Mouse (Mus musculus) B cell, adult 2 months (primary cell): ENCODE data around the gene Cdc42ep1.
A peak's percentile ranks its signal among the peaks of the same experiment; 100 is the strongest.
"Not testable (repeated sequence)": the region's sequence is repeated elsewhere in the genome, so short reads cannot be mapped to it uniquely, and the experiment has no call there.

ENCODE experiments used
- DNase-seq, 2 experiments: peaks; one replicate each; pipeline ENCODE4 v3.0.0; 2022

Gene Cdc42ep1

DNA sequence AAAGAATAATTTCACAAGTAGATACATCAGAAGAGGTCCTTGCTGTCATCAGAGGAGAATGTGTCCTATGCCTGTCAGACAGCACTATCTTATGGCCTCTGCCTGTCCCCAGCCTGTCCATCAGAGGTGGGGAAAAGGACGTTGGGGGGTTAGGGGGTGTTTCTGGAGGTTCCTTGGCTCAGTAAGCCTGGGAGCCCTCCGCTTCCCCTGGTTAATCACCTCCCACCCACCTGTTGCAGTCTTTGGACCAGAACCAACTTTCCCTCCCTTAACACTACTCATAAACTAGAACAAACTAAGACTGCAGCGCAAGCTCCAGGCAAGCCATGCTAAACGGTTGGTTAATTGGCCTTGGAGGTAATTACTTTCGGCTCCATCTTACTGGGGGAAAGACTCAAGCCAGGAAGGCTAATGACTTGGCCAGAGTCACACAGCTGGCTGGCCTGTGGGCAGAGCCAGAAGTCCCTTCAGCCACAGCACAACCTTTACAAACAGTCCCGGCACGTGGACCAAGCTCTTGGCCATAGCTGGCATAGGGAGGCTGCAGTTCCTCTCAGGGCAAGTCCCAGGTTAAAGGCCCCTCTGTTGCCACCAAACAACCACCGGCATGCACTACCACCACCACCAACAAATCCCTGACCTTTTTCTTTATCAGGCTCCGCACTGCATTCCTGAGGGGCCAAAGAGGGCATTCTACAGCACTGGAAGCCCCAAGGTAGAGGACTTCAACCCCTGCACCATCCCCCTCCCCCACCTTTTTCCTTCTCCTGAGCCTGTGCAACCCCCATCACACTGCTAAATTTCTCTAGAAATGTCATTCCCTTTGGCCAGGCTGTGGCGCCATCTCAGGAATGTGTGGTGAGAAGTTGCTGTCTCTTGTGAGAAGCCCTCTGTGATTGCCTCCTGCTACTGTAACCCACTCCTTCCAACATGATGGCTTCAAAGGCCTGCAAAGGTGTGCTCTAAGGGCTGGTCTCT lies 11.4 kb upstream of the Cdc42ep1 start:
- DNase-seq: no peak

DNA sequence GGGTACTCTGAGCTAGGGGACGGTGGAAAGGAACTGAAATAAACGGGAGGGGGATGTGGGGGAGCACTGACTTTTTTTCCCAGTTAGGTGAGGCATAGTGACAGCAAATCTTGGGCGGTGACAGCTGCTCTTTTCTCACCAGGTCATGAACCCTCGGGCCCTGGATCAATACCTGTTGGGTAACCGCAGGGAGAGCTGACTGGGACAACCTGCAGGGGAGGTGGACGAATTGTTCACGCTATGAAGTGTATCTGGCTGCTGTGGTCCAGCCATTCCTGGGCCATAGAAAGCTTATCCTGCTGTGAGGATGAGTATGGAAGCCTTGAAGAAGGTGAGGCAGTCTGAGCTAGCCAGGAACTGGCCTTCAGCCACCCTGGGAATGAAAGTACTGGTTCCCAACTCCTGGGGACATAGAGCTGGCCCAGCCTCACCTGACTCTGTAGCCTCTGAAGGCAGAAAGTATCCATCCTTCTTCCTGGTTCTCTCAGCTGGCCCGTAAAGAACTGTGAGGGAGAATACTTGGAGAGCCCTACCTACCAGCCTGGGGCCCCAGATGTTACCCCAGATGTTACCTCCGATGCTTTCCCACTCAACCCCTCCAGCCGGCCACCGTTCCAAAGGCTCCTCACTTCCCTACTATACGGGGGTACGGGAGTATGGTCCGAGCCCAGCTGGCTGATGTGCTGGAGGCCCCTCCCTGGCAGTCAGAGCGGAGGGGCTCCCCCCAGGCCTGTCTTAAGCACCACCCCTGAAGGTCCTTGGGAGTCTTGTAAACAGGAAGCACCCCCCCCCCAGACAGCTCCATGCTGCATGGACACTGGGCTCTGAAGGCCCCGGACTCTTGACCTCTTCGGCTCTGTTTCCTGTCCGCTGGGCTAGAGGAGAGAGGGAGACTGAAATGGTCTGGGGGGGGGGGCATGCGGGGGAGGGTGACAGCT lies 10.4 kb upstream of the Cdc42ep1 start:
- DNase-seq: no peak

- no peak for DNase-seq
Measured at GRCm38 (mm10) chr15:78832701-78833123, 9.7 kb upstream of the Cdc42ep1 start.

DNA sequence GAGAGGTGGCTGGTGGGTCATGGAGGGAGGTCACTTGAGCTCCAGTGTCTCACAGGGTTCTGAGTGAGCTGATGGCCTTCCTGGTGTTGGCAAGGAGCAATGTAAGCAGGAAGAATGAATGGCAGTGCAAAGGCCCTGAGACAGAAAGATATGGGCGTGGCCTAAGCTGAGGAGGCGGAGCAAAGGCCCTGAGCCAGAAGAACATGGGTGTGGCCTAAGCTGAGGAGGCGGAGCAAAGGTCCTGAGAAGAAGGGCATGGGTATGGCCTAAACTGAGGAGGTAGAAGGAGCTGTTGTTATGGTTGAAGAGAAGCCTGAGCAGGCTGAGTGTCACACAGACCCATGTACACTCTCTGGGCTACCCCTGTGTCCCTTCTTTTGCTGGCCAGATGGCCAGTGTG lies 8.8 kb upstream of the Cdc42ep1 start:
- DNase-seq: no peak

DNA sequence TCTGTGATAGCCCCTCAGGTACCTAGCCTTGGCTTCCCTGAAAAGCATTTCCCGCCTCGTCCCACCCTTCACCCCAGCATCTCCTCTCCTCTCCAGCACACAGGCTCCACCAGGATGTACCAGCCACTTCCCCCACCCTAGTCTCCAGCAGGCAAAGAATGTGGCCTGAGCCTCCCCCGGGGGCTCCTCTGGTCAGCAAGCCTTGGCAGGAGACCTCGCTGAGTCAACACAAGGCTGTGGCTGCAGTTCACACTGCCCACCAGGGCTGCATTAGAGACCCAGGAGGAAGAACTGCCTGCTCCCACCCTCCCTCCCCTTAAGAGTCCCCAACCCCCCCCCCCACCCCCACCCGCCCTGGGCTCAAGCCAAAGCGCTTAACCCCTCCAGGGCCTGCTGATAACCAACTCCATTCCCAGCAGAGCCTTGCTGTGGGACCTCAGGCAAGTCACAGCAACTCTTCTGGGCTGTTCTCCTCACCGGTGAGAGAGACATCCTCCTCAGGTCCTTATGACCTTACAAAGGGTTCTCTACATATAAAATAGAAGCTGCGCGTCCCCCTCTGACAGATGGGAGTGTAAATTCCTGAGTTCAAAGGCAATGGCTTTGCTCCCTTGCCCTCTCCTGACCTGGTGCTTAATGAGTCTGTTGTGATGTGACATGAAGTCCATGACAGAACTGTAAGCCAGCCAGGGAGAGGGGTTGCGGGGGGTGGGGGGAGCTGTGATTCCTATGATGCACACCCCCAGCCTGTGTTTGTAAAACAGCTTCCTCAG lies 8.0 kb upstream of the Cdc42ep1 start:
- DNase-seq: no peak

DNA sequence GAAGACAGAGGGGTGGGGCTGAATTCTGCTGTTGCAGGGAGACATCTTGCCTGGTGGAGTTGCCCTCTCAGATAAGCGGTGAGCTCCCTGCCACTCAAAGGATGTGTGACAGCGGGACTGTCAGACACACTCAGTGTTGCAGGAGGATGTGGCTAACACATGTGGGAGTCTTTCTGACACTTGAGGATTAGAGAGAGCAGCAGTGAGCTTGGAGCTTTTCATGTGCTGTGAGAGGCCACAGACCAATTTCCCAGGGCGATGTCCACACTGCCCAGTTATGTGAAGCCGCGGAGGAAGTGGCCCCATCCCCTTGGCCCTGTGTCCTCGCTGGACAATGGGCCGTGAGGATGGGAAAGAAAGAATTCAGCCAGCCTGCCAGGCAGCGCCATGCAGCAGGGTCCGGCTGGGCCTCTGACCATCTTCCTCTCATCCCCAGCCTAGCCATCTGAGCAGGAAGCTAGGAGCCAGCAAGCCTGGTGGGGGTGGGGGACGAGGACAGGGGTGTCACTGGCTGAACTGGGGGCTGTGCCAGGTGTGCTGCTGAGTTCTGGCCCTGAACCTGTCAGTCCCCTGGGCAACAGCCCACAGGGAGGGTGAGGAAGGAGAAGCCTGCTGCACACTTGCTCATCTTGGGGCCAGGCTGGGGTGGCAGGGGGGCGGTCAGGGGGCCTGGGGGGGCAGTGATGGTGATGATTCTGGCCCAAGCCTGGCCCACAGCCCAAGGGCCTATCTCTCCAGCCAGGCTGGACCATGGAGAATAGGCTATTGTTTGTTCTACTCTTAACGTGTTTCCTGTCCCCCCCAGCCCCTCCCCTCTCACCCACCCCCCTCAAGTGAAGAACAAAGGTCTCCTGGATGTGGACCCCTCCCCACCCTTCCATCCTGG lies 7.0 kb upstream of the Cdc42ep1 start:
- DNase-seq: no peak

DNA sequence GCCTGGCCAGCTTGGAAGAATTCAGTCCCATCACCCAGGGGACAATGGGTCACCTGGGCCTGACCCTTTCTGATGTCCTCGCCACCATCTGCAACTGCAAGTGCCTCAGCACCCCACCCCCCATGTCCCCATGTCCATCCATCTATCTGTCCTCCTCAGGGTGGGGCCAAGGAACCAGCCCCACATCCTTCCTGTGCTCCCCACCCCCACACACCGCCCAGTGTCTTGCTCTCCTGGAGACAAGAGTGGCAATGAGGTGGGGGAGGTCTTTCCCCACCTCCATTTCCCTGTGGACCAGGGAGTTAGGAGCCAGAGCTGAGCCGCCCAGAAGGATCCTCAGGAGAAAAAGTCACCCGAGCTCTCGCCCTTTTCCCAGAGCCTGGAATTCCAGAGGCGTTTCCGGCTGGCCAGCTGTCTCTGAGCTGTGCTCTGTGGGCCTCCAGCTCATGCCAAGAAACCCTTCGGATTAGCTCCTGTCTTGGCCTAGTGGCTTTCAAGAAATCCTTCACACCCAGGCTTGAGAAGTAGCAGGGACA lies 6.3 kb upstream of the Cdc42ep1 start:
- no peak for DNase-seq

- no peak for DNase-seq
Measured at GRCm38 (mm10) chr15:78839744-78840143, 2.7 kb upstream of the Cdc42ep1 start.

DNA sequence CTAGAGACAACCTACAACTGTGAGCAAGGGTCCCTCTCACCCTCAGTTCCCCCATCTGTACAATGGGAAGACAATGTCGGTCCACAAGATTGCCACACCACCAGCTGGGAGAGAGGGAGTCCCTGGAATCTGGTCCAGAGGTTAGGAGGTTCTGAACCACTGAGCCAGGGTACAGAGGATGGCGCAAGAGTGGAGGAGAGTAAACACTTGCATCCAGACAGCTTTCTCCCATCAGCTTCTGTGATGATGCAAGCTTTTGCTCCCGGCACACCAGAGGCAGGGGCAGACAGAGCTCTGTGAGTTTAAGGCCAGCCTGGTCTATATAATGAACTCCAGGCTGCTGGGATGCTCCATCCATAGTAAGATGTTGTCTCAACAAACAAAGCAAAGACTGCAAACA lies 2.2 kb upstream of the Cdc42ep1 start:
- no peak for DNase-seq

DNA sequence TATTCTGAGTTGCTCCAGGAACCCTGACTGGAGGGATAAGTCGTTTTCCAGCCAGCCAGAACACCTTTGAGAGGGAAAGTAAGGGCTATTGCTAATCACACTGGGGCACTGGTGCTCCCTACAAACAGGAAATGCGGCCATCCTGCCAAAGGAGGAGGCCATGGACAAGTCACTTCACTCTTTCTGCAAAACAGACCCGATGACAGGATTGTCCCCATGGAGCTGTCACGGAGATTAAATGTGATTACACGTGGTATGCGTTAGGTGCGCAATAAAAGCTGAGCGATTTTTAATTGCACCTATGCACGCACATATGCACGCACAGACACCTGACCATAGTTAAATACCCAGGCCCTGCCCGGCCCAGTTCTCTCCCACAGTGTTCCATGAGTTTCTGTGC lies 1.7 kb upstream of the Cdc42ep1 start:
- no peak for DNase-seq

- no peak for DNase-seq
Measured at GRCm38 (mm10) chr15:78841161-78841790, 1.1 kb upstream of the Cdc42ep1 start.

DNA sequence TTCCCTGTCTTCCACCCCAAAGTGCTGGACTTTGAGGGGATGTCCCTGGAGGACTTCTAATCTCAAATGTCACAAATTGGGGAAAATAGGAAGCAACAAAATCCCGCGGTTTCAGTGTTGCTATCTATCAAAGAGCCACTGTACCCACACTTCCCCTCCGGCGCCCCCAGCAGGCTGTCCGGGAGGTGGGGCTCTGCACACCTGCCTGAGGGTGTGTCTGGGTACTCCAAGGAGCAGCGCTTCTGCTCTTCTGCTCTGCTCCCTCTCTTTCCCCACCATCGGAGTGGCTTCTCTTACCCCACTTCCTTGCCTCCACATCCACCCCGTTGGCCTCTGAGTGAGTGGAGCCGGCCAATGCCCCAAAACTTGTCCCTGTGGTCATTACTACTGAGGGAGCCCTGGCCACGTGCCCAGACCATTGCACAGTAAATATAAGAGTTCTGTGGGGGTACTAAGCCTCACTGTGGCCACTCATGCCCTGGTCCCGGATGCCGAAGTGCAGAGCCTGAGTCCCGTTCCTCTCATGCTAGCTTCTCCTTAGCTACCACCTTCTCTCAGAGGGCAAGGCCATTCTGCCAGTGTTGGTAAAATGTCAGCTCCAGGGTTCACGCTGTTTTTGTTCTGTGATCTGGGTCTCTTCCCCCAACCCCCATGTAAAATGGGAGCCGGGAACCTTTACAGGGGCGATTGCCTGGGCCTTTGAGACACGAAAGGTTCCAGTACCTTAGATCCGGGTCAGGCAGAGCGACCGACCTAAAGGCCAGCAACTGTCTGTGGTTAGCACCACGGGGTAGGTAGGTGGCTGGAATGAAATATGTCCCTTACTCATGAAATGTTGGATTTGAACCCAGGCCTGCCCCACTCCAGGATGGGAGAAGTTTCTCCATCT lies 1.4 kb downstream of the Cdc42ep1 start:
- peak; percentile 29 to 41 for DNase-seq

DNA sequence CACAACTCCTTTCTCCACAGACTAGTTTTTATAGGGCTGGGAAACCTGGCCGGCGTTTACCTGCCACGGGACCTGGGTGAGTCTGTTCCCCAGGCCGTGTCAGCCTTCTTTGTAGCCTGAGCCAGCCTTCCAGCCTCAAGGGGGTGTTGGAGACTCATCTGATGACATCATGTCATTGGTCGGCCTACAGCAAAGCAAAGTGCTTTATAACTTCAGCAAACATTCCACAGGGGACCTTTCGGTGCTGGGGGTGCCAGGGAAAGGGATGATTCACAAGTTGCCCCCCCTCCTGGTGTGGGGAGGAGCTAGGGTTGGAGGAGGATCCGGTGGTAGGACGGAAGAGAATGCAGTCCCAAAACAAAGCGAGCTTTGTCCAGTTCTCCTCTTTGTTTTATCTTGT lies 2.4 kb downstream of the Cdc42ep1 start:
- DNase-seq: no peak

- no peak for DNase-seq
Measured at GRCm38 (mm10) chr15:78845321-78845720, 2.9 kb downstream of the Cdc42ep1 start.

DNA sequence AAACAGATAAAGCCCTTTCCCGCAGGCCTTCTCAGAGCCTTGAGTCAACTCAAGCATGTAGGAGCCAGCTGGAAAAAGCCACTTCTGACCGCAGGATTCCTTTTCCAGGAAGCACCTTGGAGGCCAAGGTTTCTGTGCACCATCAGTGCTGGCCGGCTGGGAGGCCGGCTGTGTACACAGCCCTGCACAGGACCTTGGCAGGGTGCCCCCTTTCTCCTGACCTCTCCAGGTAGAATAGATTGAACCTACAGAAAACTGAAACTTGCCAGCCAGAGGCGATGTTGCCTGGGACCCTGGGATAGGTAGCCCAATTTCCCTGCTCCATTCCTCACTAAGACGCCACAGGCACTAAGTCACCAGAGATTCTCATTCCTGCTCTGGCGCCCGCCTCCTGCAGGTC lies 3.4 kb downstream of the Cdc42ep1 start:
- no peak for DNase-seq

- DNase-seq: no peak
Measured at GRCm38 (mm10) chr15:78846352-78846751, 3.9 kb downstream of the Cdc42ep1 start.

DNA sequence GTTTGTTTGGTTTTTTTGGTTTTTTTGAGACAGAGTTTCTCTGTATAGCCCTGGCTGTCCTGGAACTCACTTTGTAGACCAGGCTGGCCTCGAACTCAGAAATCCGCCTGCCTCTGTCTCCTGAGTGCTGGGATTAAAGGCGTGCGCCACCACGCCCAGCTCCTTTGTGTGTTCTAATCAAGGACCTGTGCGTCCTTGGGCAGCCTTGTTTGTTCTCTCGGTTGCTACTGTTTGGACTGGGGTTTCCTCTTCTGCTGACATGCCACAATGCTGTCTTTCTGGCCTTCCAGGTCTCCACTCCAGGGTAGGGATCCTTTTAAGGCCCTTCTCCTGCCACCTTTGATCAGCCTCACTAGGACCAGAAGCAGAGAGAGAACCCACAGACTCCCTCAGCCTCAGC lies 4.4 kb downstream of the Cdc42ep1 start:
- DNase-seq: not testable (repeated sequence)

- DNase-seq: peak; percentile 88 to 89
Measured at GRCm38 (mm10) chr15:78848467-78848866, 6.0 kb downstream of the Cdc42ep1 start.

GRCm38 (mm10) chr15:78849485-78849884 lies 7.1 kb downstream of the Cdc42ep1 start:
- DNase-seq: no peak
